Mouse (Mus musculus): ENCODE measurements around the gene Pax8. TPM values are rescaled to one million over a fixed set of nuclear protein-coding genes. Genes with fewer than 3 reads are reported as not detected.

Pax8 gene
- polyA plus RNA-seq, 1 experiment from 2014 or later, result 23.7 TPM

DNA sequence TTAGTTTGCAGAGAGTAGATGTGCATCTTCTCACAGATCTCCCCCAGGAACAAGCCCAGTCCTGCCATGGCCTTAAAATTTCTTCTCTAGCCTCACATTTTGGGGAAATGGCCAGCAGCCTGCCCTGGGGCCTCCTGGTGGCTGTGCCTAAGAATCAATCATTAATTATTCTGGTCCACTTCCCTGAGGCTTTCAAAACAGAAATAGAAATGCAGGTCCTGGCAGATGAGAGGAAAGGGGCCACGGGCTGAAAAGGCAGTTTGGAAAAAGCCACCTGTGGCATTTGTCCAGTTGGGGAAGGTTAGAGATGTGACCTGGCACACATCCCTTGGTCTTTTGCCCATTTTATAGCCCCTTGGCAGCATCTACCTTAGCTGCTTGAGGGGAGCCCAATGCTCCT, 3.8 kb upstream of the Pax8 start:
- 11% methylated on average over 1 of the region's 1 CpGs for WGBS
- H3K9me3 ChIP-seq, result no peaks in the 10 kb centered on the region
- H3K27ac ChIP-seq, result no peak overlapping the region
- H3K4me3 ChIP-seq, result no peak overlapping the region
- peaks cover 56% of the 10 kb centered on the region for H3K27me3 ChIP-seq (ENCODE audit: insufficient read depth, poor library complexity, severe bottlenecking)
- peaks cover 34% of the 10 kb centered on the region for H3K4me1 ChIP-seq (replicated peaks)
- no peak for DNase-seq (ENCODE audit: low spot score)
- H3K36me3 ChIP-seq, result no peaks in the 10 kb centered on the region

GRCm38 (mm10) chr2:24478611-24479010, 3.2 kb upstream of the Pax8 start:
- Histone ChIP-seq H3K4me3 (no peak overlapping the region), H3K4me1 (replicated peaks) (peaks cover 40% of the 10 kb centered on the region), H3K36me3 (no peaks in the 10 kb centered on the region), H3K27me3 (ENCODE audit: insufficient read depth, poor library complexity, severe bottlenecking) (peaks cover 62% of the 10 kb centered on the region), H3K27ac (no peak overlapping the region), H3K9me3 (no peaks in the 10 kb centered on the region)
- WGBS, result 54% methylated on average over 4 of the region's 4 CpGs
- no peak for DNase-seq (ENCODE audit: low spot score)

GRCm38 (mm10) chr2:24474514-24475378, 653 bp downstream of the Pax8 start:
- no peaks in the 10 kb centered on the region for H3K36me3 ChIP-seq
- H3K4me1 ChIP-seq (replicated peaks), result peaks cover 43% of the 10 kb centered on the region
- peak; percentile 33 for DNase-seq (ENCODE audit: low spot score)
- H3K4me3 ChIP-seq, result peak overlapping the region; percentile 58
- WGBS, result 4% methylated on average over 29 of the region's 29 CpGs
- H3K9me3 ChIP-seq, result no peaks in the 10 kb centered on the region
- H3K27ac ChIP-seq, result peak overlapping the region; percentile 85
- H3K27me3 ChIP-seq (ENCODE audit: insufficient read depth, poor library complexity, severe bottlenecking), result peaks cover 93% of the 10 kb centered on the region

DNA sequence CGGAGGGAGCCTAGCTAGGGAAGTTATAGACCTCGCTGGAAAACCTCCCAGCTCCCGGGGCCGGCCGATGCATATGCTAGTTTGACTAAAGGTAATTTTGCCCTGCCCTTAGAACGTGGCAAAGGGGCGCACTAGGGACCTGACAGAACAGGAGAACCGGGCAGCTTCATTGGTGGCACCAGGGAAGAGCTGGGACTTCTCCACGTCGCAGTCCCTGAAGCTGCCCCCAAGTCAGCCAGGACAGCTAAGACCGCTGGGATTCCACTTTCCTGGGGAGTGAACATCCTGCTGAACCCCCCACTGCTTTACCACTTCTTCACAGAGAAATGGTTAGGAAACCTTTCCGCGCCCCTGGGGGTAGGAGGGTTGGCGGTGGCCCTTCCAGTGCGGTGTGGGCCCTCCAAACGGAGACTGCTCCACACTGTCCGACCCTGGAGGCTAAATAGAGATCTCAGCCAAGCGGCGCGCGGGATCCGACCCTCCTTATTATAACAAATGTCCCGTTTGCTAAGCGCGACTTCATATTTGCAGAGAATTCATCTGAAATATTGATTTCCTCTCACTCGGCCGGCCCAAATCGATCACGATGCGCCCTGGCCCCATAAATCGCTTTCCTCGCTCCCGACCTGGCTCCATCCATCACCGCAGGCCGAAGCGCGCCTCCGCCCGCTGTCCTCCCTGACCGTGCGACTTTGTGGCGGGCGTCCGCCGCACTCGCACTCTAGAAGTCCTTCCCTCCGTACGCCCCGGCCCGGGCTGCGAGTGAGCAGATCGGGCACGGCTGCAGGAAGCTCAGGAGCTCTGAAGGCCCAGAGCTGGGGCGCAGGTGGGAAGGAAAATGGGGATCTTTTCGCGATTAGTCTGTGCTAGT, 1.5 kb downstream of the Pax8 start:
- H3K27ac ChIP-seq, result peak overlapping the region; percentile 85
- no peaks in the 10 kb centered on the region for H3K36me3 ChIP-seq
- peak overlapping the region; percentile 58 for H3K4me3 ChIP-seq
- peaks cover 97% of the 10 kb centered on the region for H3K27me3 ChIP-seq (ENCODE audit: insufficient read depth, poor library complexity, severe bottlenecking)
- peaks cover 34% of the 10 kb centered on the region for H3K4me1 ChIP-seq (replicated peaks)
- WGBS, result under 1% methylated on average over 56 of the region's 56 CpGs
- peak; percentile 74 for DNase-seq (ENCODE audit: low spot score)
- H3K9me3 ChIP-seq, result no peaks in the 10 kb centered on the region

- WGBS, result 2% methylated on average over 11 of the region's 11 CpGs
Observed at GRCm38 (mm10) chr2:24472677-24473076, 2.7 kb downstream of the Pax8 start.

DNA sequence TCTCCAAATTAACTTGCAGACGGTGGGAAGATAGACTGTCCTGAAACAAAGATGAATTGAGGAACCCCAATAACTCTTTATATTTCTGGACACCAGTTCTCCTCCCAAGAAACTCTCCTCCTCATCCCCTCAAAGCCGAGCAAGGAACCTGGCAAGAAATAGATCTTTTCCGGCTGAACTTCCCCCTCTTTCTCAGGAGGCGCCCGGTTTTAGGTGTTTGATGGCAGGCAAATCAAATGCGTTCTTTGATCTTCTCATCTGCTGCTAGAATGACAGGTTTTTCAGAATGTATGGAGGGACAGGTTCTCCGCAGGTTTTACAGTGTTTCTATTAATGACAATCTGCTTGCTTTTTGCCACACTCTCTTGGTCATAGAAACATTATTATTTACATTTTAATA, 3.3 kb downstream of the Pax8 start:
- Histone ChIP-seq H3K4me3 (peak overlapping the region; percentile 21; the same call in 1 of the 2 replicates), H3K36me3 (no peaks in the 10 kb centered on the region), H3K4me1 (replicated peaks) (peaks cover 30% of the 10 kb centered on the region), H3K27ac (no peak overlapping the region), H3K27me3 (ENCODE audit: insufficient read depth, poor library complexity, severe bottlenecking) (peaks cover 94% of the 10 kb centered on the region), H3K9me3 (no peaks in the 10 kb centered on the region)
- WGBS, result 4% methylated on average over 7 of the region's 7 CpGs
- peak; percentile 23 for DNase-seq (ENCODE audit: low spot score)

More at GRCm38 (mm10) chr2:24472677-24473076, 2.7 kb downstream of the Pax8 start:
- H3K9me3 ChIP-seq, result no peaks in the 10 kb centered on the region
- DNase-seq (ENCODE audit: low spot score), result peak; percentile 53
- no peaks in the 10 kb centered on the region for H3K36me3 ChIP-seq
- H3K27ac ChIP-seq, result no peak overlapping the region
- H3K27me3 ChIP-seq (ENCODE audit: insufficient read depth, poor library complexity, severe bottlenecking), result peaks cover 99% of the 10 kb centered on the region
- peak overlapping the region; percentile 58 for H3K4me3 ChIP-seq
- peaks cover 28% of the 10 kb centered on the region for H3K4me1 ChIP-seq (replicated peaks)

GRCm38 (mm10) chr2:24469102-24469501, 6.3 kb downstream of the Pax8 start:
- Histone ChIP-seq H3K9me3 (no peaks in the 10 kb centered on the region), H3K36me3 (no peaks in the 10 kb centered on the region), H3K27me3 (ENCODE audit: insufficient read depth, poor library complexity, severe bottlenecking) (peaks cover 64% of the 10 kb centered on the region), H3K4me1 (replicated peaks) (peaks cover 14% of the 10 kb centered on the region), H3K27ac (no peak overlapping the region), H3K4me3 (no peak overlapping the region)
- no peak for DNase-seq (ENCODE audit: low spot score)
- 57% methylated on average over 4 of the region's 4 CpGs for WGBS

GRCm38 (mm10) chr2:24468430-24468829, 7.0 kb downstream of the Pax8 start:
- H3K36me3 ChIP-seq, result no peaks in the 10 kb centered on the region
- DNase-seq (ENCODE audit: low spot score), result no peak
- H3K4me1 ChIP-seq (replicated peaks), result peaks cover 7% of the 10 kb centered on the region
- no peak overlapping the region for H3K27ac ChIP-seq
- no peaks in the 10 kb centered on the region for H3K9me3 ChIP-seq
- H3K27me3 ChIP-seq (ENCODE audit: insufficient read depth, poor library complexity, severe bottlenecking), result peaks cover 57% of the 10 kb centered on the region
- H3K4me3 ChIP-seq, result no peak overlapping the region
- 72% methylated on average over 1 of the region's 1 CpGs for WGBS

GRCm38 (mm10) chr2:24467156-24467555, 8.2 kb downstream of the Pax8 start:
- DNase-seq (ENCODE audit: low spot score), result no peak
- Histone ChIP-seq H3K27me3 (ENCODE audit: insufficient read depth, poor library complexity, severe bottlenecking) (peaks cover 44% of the 10 kb centered on the region), H3K9me3 (no peaks in the 10 kb centered on the region), H3K27ac (no peak overlapping the region), H3K4me1 (replicated peaks) (peaks cover 5% of the 10 kb centered on the region; the same call in 1 of the 2 replicates), H3K36me3 (no peaks in the 10 kb centered on the region), H3K4me3 (no peak overlapping the region)
- 8% methylated on average over 1 of the region's 1 CpGs for WGBS

GRCm38 (mm10) chr2:24460808-24461127, 14.6 kb downstream of the Pax8 start:
- Histone ChIP-seq H3K4me1 (replicated peaks) (peaks cover 8% of the 10 kb centered on the region; the same call in 1 of the 2 replicates), H3K4me3 (no peak overlapping the region), H3K27ac (no peak overlapping the region), H3K27me3 (ENCODE audit: insufficient read depth, poor library complexity, severe bottlenecking) (no peaks in the 10 kb centered on the region), H3K9me3 (no peaks in the 10 kb centered on the region), H3K36me3 (no peaks in the 10 kb centered on the region)
- 13% methylated on average over 2 of the region's 2 CpGs for WGBS
- DNase-seq (ENCODE audit: low spot score), result no peak

- Histone ChIP-seq H3K4me3 (no peak overlapping the region), H3K27ac (no peak overlapping the region), H3K36me3 (no peaks in the 10 kb centered on the region), H3K9me3 (no peaks in the 10 kb centered on the region), H3K27me3 (ENCODE audit: insufficient read depth, poor library complexity, severe bottlenecking) (no peaks in the 10 kb centered on the region), H3K4me1 (replicated peaks) (peaks cover 8% of the 10 kb centered on the region; the same call in 1 of the 2 replicates)
- WGBS, result 46% methylated on average over 9 of the region's 9 CpGs
- DNase-seq (ENCODE audit: low spot score), result no peak
Observed at GRCm38 (mm10) chr2:24460112-24460807, 15.1 kb downstream of the Pax8 start.

- Histone ChIP-seq H3K4me3 (no peak overlapping the region), H3K27me3 (ENCODE audit: insufficient read depth, poor library complexity, severe bottlenecking) (no peaks in the 10 kb centered on the region), H3K36me3 (no peaks in the 10 kb centered on the region), H3K9me3 (no peaks in the 10 kb centered on the region), H3K27ac (no peak overlapping the region), H3K4me1 (replicated peaks) (peaks cover 12% of the 10 kb centered on the region)
- WGBS, result 89% methylated on average over 4 of the region's 4 CpGs
- no peak for DNase-seq (ENCODE audit: low spot score)
Observed at GRCm38 (mm10) chr2:24456841-24457240, 18.6 kb downstream of the Pax8 start.
